Mouse (Mus musculus) urinary bladder, postnatal 25 days (tissue): Measurements from ENCODE around the gene Clec16a.

Experiments used
- DNase-seq: peaks from one replicate; pipeline ENCODE4 v3.0.0; 2022; ENCODE audit warnings: low spot score

Gene Clec16a

GRCm38 (mm10) chr16:10788271-10788670 lies 243.1 kb downstream of the Clec16a start, which contains the start of gene Tnp2:
Tnp2 (minus strand) TSS chr16:10788660.
- DNase-seq: no peak

DNA sequence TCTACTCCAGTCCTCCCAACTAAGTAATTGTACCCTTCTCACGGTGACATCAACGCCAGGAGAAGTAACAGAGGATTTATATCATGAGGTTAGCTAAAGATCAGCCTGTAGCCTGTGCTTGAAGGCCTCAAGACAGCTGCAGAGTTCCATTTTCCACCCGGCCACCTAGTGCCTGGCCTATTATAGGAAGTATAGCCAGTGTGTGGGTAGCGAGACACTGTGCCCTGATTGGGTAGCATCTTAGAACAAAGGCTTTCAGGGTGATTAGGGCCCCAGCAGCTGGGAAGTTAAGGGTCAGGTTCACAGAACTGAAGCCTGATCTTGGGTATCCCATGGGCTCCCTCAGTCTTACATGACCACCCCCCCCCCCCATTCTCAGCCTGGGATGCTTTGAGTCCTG lies 243.7 kb downstream of the Clec16a start:
- no peak for DNase-seq

DNA sequence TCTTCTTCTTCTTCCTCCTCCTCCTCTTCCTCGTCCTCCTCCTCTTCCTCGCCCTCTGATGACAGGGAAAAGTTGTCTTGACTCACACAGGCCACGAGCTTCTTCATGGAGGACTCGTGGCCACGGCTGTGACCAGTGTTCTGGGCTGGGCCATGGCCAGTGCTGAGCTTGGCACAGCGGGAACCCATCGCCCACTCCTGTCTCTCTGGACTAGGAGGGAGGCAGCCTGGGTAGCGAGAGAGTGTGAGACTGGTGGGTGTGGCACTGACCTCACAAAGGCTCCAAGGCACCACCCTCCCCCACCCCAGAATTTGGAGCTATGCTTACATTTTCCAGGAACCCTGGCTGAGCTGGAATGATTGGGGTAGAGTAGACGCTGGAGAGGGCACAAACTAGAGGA lies 245.6 kb downstream of the Clec16a start, which contains the start of gene Prm3:
Prm3 (minus strand) TSS at position 213 of the 400 bp plus-strand sequence.
- no peak for DNase-seq
